Mouse (Mus musculus) cerebellum, adult 9-11 months (tissue): Measurements from ENCODE around the gene H2-T23.
"Not testable (repeated sequence)": the region's sequence is repeated elsewhere in the genome, so short reads cannot be mapped to it uniquely, and the experiment has no call there.

Experiments used
- DNase-seq: peaks from one replicate; pipeline ENCODE4 v3.0.0; 2022

The H2-T23 gene

GRCm38 (mm10) chr17:36022922-36023321 is 9.7 kb downstream of the H2-T23 start:
- no peak for DNase-seq

- no peak for DNase-seq
These were observed 10.6 kb downstream of the H2-T23 start for GRCm38 (mm10) chr17:36022098-36022497.

GRCm38 (mm10) chr17:36021309-36021708 is 11.3 kb downstream of the H2-T23 start:
- DNase-seq, result no peak

- no peak for DNase-seq
These were observed 12.2 kb downstream of the H2-T23 start, which contains the start of gene H2-T24 for GRCm38 (mm10) chr17:36020191-36021073. Gene H2-T24 (minus strand): TSS chr17:36020560.

- no peak for DNase-seq
These were observed 13.1 kb downstream of the H2-T23 start for GRCm38 (mm10) chr17:36019519-36019918.

- DNase-seq, result no peak
These were observed 13.7 kb downstream of the H2-T23 start for GRCm38 (mm10) chr17:36018979-36019378.

GRCm38 (mm10) chr17:36017046-36017445 is 15.6 kb downstream of the H2-T23 start:
- peak; percentile 42 for DNase-seq

- DNase-seq, result no peak
These were observed 17.7 kb downstream of the H2-T23 start for GRCm38 (mm10) chr17:36014977-36015376.

- not testable (repeated sequence) for DNase-seq
These were observed 28.2 kb downstream of the H2-T23 start for GRCm38 (mm10) chr17:36004409-36004808.

- DNase-seq, result no peak
These were observed 29.3 kb downstream of the H2-T23 start for GRCm38 (mm10) chr17:36003331-36003730.

- no peak for DNase-seq
These were observed 30.7 kb downstream of the H2-T23 start for GRCm38 (mm10) chr17:36001966-36002365.

- DNase-seq, result no peak
These were observed 31.3 kb downstream of the H2-T23 start for GRCm38 (mm10) chr17:36001121-36001897.

- DNase-seq, result no peak
These were observed 32.3 kb downstream of the H2-T23 start for GRCm38 (mm10) chr17:36000349-36000748.

- DNase-seq, result no peak
These were observed 33.3 kb downstream of the H2-T23 start for GRCm38 (mm10) chr17:35999356-35999755.

GRCm38 (mm10) chr17:35998545-35999305 is 33.9 kb downstream of the H2-T23 start:
- no peak for DNase-seq

GRCm38 (mm10) chr17:35997713-35998510 is 34.7 kb downstream of the H2-T23 start:
- DNase-seq, result no peak

GRCm38 (mm10) chr17:35996949-35997348 is 35.7 kb downstream of the H2-T23 start:
- peak; percentile 94 for DNase-seq

- DNase-seq, result no peak
These were observed 37.8 kb downstream of the H2-T23 start for GRCm38 (mm10) chr17:35994879-35995240.

GRCm38 (mm10) chr17:35994175-35994878 is 38.3 kb downstream of the H2-T23 start:
- peak; percentile 85 for DNase-seq

GRCm38 (mm10) chr17:35993675-35994074 is 39.0 kb downstream of the H2-T23 start:
- peak; percentile 79 for DNase-seq

GRCm38 (mm10) chr17:35991781-35992180 is 40.9 kb downstream of the H2-T23 start:
- DNase-seq, result no peak

- peak; percentile 30 for DNase-seq
These were observed 50.9 kb downstream of the H2-T23 start for GRCm38 (mm10) chr17:35981776-35982175.
